In genomic region chr17:43677317-43677716, GRCm38 (mm10) we compare ENCODE assay signal across 26 mouse cellular contexts. TPM values are rescaled to one million over a fixed set of nuclear protein-coding genes. Genes with fewer than 3 reads are reported as not detected.
A peak's percentile ranks its signal among the peaks of the same experiment; 100 is the strongest.
DNase-seq lines count a peak whose midpoint lies in the region; ATAC-seq and TF ChIP-seq lines count a peak whose summit lies in the region.
"Had no signal": no experiment of that assay in that cellular context is flagged by ENCODE, and none has a peak within 500 bp of the region (broad histone marks: within the 10 kb centered on the region; RNA-seq: fewer than 3 reads in every experiment).

No protein-coding gene starts in this region.

- DNase-seq in spleen, adult 2 months (ENCODE audit: low read depth in 1 of 2, low spot score in 2 of 2): peak; percentile 12 to 34
- DNase-seq in spleen, postnatal 14 days (ENCODE audit: low spot score in 2 of 2): no peak
- DNase-seq in B cell, adult 2 months: peak; percentile 24 to 27
- no peak for DNase-seq in midbrain, embryonic 14.5 days
- DNase-seq in layer of hippocampus, postnatal 25 days (ENCODE audit: extremely low spot score in 1 of 2, low spot score in 1 of 2): no peak
- DNase-seq: adrenal gland, adult 8-10 months; adrenal gland, postnatal 25 days; cerebellum, adult 18-20 months; cerebellum, adult 9-10 months; cerebellum, postnatal 14 days; gastrocnemius, postnatal 10 days; gastrocnemius, postnatal 36 days; heart, adult 2 months; heart, postnatal 14 days; heart, postnatal 4 days had no signal

- no peak overlapping the region for H3K4me3 ChIP-seq in spleen, adult 2 months (ENCODE audit: extremely low read depth, insufficient read depth, insufficient read length)
- H3K4me3 ChIP-seq in midbrain, embryonic 14.5 days (replicated peaks; ENCODE audit: low read depth, low read length): no peak overlapping the region
- H3K4me3 ChIP-seq: forebrain, embryonic 10.5 days; forebrain, embryonic 13.5 days; heart, adult 2 months; heart, embryonic 10.5 days; heart, embryonic 13.5 days; hindbrain, embryonic 12.5 days had no signal

- 56% methylated on average over 1 of the region's 1 CpGs for WGBS in spleen, adult 2 months
- 35% methylated on average over 1 of the region's 1 CpGs for WGBS in midbrain, embryonic 14.5 days

- no peak overlapping the region for H3K4me2 ChIP-seq in midbrain, embryonic 14.5 days (ENCODE audit: low read length)
- H3K4me2 ChIP-seq: forebrain, embryonic 13.5 days; heart, embryonic 13.5 days; hindbrain, embryonic 12.5 days had no signal

- TF ChIP-seq CTCF in spleen, adult 2 months (IDR thresholded peaks at IDR 0.05; ENCODE audit: extremely low read depth, insufficient read depth, insufficient read length, insufficient replicate concordance): no peak

- TF ChIP-seq POLR2A in spleen, adult 2 months (IDR thresholded peaks at IDR 0.05; ENCODE audit: low read depth, low read length): no peak

- H3K27me3 ChIP-seq in spleen, adult 2 months (ENCODE audit: control insufficient read depth, insufficient read depth, low read length): no peaks in the 10 kb centered on the region
- no peaks in the 10 kb centered on the region for H3K27me3 ChIP-seq in midbrain, embryonic 14.5 days (ENCODE audit: control insufficient read depth, insufficient read depth, low read length)
- H3K27me3 ChIP-seq: forebrain, embryonic 13.5 days; heart, embryonic 13.5 days; hindbrain, embryonic 12.5 days had no signal

- H3K36me3 ChIP-seq in spleen, adult 2 months (ENCODE audit: control insufficient read depth, insufficient read depth, low read length): no peaks in the 10 kb centered on the region
- no peaks in the 10 kb centered on the region for H3K36me3 ChIP-seq in midbrain, embryonic 14.5 days (ENCODE audit: control insufficient read depth, insufficient read depth, low read length)

- H3K9ac ChIP-seq in midbrain, embryonic 14.5 days (replicated peaks; ENCODE audit: low read length): no peak overlapping the region
- H3K9ac ChIP-seq: forebrain, embryonic 13.5 days; heart, embryonic 13.5 days; hindbrain, embryonic 12.5 days had no signal

- H3K4me1 ChIP-seq in spleen, adult 2 months (ENCODE audit: control insufficient read depth, insufficient read depth, insufficient read length): no peaks in the 10 kb centered on the region
- H3K4me1 ChIP-seq in midbrain, embryonic 14.5 days (ENCODE audit: control insufficient read depth, insufficient read depth, low read length): no peaks in the 10 kb centered on the region
- H3K4me1 ChIP-seq: forebrain, embryonic 13.5 days; heart, embryonic 10.5 days; hindbrain, embryonic 12.5 days had no signal

- peak overlapping the region; percentile 43; the same call in 1 of the 2 replicates for H3K27ac ChIP-seq in spleen, adult 2 months (ENCODE audit: insufficient read depth, low read length)
- no peak overlapping the region for H3K27ac ChIP-seq in midbrain, embryonic 14.5 days (replicated peaks; ENCODE audit: low read depth, low read length)
- H3K27ac ChIP-seq: forebrain, embryonic 10.5 days; forebrain, embryonic 13.5 days; heart, adult 2 months; heart, embryonic 10.5 days; heart, embryonic 13.5 days; hindbrain, embryonic 12.5 days had no signal

- no peaks in the 10 kb centered on the region for H3K9me3 ChIP-seq in midbrain, embryonic 14.5 days (ENCODE audit: control insufficient read depth, low read length)
- H3K9me3 ChIP-seq: forebrain, embryonic 10.5 days; forebrain, embryonic 13.5 days; heart, embryonic 10.5 days; heart, embryonic 13.5 days; hindbrain, embryonic 12.5 days had no signal

- peak; percentile 58; the same call in 1 of the 2 replicates for ATAC-seq in neutrophil, adult 5-6 weeks (ENCODE audit: extremely low read depth, insufficient number of reproducible peaks, low FRiP score, poor library complexity, severe bottlenecking)
- ATAC-seq in midbrain, embryonic 14.5 days (ENCODE audit: low FRiP score, low TSS enrichment): no peak
- ATAC-seq: forebrain, embryonic 13.5 days; forebrain, embryonic 16.5 days; hindbrain, embryonic 16.5 days had no signal

RNA-seq across cellular contexts. Expression of gene Cyp39a1, which starts 10.1 kb away (rescaled TPM):
- polyA plus RNA-seq in spleen, adult 2 months (2012; rRNA removed): 0.99 and 1.5 TPM in 2 replicates
- total RNA-seq in neutrophil, adult 5-6 weeks (2017): 4.7 and 8.6 TPM in 2 replicates
- 5.7 and 10.4 TPM in 2 replicates for polyA plus RNA-seq in midbrain, embryonic 14.5 days (2014; fragmentation: Nextera tagmentation; extraction: Ambion mirVana)
- 1 to 10 TPM; 1.1 TPM for total RNA-seq in layer of hippocampus, postnatal 25 days (2021)
- total RNA-seq: MEL had no signal

RNA-seq across cellular contexts. Expression of gene Slc25a27, which starts 10.3 kb away (rescaled TPM):
- polyA plus RNA-seq in spleen, adult 2 months (2012; rRNA removed): 1.7 and 1.9 TPM in 2 replicates
- total RNA-seq in neutrophil, adult 5-6 weeks (2017): 7.9 and 9.6 TPM in 2 replicates
- 71.7 and 78.7 TPM in 2 replicates for polyA plus RNA-seq in midbrain, embryonic 14.5 days (2014; fragmentation: Nextera tagmentation; extraction: Ambion mirVana)
- 10 to 100 TPM; 30.8 to 36.0 TPM for total RNA-seq in layer of hippocampus, postnatal 25 days (2021)
- total RNA-seq: MEL had no signal

RNA-seq across cellular contexts. Expression of gene Tdrd6, which starts 47.2 kb away (rescaled TPM):
- polyA plus RNA-seq in spleen, adult 2 months (2012; rRNA removed): not detected in 2 replicates
- 0.12 TPM in 1 of 2 replicates, not detected in the other for total RNA-seq in neutrophil, adult 5-6 weeks (2017)
- polyA plus RNA-seq in midbrain, embryonic 14.5 days (2014; fragmentation: Nextera tagmentation; extraction: Ambion mirVana): 0.78 and 0.92 TPM in 2 replicates
- total RNA-seq in layer of hippocampus, postnatal 25 days (2021): under 1 TPM; 0.20 to 0.33 TPM
- total RNA-seq: adrenal gland, adult 8-10 months; adrenal gland, postnatal 25 days; gastrocnemius, postnatal 36 days; granulocyte monocyte progenitor cell, adult 5-6 weeks; heart, adult 2 months; MEL had no signal
- polyA plus RNA-seq: embryonic facial prominence, embryonic 11.5 days; heart, embryonic 10.5 days; heart, embryonic 13.5 days had no signal

Comparison
In these comparisons a context has a peak if more than half of its experiments do, and no peak if none do; other contexts are left out.
1. DNase-seq: peak in spleen, adult 2 months (2 of 2) and B cell, adult 2 months (2 of 2); none in spleen, postnatal 14 days (0 of 2), midbrain, embryonic 14.5 days (single experiment) and layer of hippocampus, postnatal 25 days (0 of 2).